Mouse (Mus musculus) lung, adult 2 months (tissue): ENCODE results near the gene Glud1.

Source experiments
- CTCF ChIP-seq: fragments of 200-500 bp; IDR thresholded peaks from 2 replicates; pipeline ENCODE4 v1.5.1; 2011; ENCODE audit warnings: mild to moderate bottlenecking, low read length, control low read depth; ENCODE audit not compliant: insufficient read depth
- POLR2A ChIP-seq: fragments of 200-500 bp; IDR thresholded peaks from 2 replicates; pipeline ENCODE4 v1.6.1; 2011; ENCODE audit warnings: low read depth, mild to moderate bottlenecking, control low read depth, low read length, borderline replicate concordance; ENCODE audit errors: extremely low read depth

GRCm38 (mm10) chr14:34327618-34328017 is 17.1 kb downstream of the Glud1 start:
- TF ChIP-seq CTCF (no peak), POLR2A (no peak)
